Mouse (Mus musculus) adrenal gland, postnatal 0 days (tissue): Measurements from ENCODE around the gene Cul4a. TPM values are rescaled to one million over a fixed set of nuclear protein-coding genes. Genes with fewer than 3 reads are reported as not detected.
A peak's percentile ranks its signal among the peaks of the same experiment; 100 is the strongest.

ENCODE experiments used
- microRNA-seq: library from miRNA; unstranded; fragments of <30 nt; microRNA quantifications from one replicate; pipeline ENCODE4, GENCODE M21; 2016; ENCODE audit warnings: borderline replicate concordance; ENCODE audit not compliant: insufficient number of aligned reads
- polyA plus RNA-seq: library from polyadenylated mRNA; unstranded; fragments of >200 nt; fragmentation: Nextera tagmentation; extraction: Ambion mirVana; gene quantifications from 2 replicates; pipeline ENCODE4 v1.2.1, GENCODE M21; 2015

Cul4a gene
- polyA plus RNA-seq, result 65.3 and 129 TPM in 2 replicates

GRCm38 (mm10) chr8:13105087-13105881, at the start of gene Cul4a, which contains the start of gene Pcid2:
Gene Cul4a, plus strand, starts transcription at chr8:13105621.
Gene Pcid2, minus strand, starts transcription at chr8:13105459.

DNA sequence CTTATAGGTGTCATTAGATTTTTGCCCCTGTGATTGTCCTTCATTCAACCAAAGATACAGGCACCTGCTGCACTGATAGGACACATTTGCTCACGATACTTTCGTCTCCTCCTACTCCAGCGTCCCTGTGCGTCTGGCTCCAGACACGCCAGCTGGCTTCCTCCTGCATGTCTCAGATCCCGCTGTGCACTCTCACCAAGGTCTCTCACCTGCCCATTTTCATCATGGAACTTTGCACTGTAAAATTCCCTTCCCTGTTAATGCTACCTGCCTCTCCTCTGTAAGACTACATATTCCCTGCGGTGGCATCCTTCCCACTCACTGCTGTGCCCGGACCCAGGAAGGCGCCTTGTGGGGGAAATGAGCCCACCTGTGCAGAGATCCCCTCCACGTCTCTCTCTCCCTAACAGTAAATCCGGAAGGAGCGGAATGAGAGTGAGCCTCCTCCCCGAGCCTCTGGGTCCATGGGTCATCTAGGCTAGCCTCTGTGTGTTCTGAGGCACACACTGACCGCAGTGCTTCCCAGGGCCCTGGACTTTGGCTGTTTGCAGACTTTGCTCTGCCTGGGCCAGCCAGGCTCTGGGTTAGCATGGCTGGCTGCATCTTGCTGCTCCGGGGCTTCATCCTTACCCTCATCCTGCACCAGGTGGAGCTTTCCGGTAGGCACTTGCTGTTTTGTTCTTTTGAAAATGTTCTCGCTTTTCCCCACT, 44.8 kb upstream of the Cul4a start, which contains the start of gene Proz:
Gene Proz (plus strand): TSS at position 474 of the 710 bp plus-strand sequence.

GRCm38 (mm10) chr8:13158718-13159376, 53.4 kb downstream of the Cul4a start, which contains the start of gene Lamp1:
Gene Lamp1, plus strand, starts transcription at chr8:13159161.

Small RNAs within 50 kb of the gene (microRNA-seq; reads per million reads assigned to microRNA genes)
- gene Mir1968, result 17.9 reads per million, percentile 24 among the genes with 10 or more reads in this experiment
- not detected for gene Mir7065

Other genes starting within 250 kb of the Cul4a start
- 11.4 and 16.1 TPM in 2 replicates for gene Mcf2l, start 231.8 kb upstream of the Cul4a start, polyA plus RNA-seq
- gene F7, start 79.6 kb upstream of the Cul4a start, polyA plus RNA-seq, result 0.80 and 1.2 TPM in 2 replicates
- gene F10, start 68.3 kb upstream of the Cul4a start, polyA plus RNA-seq, result 10.9 and 17.2 TPM in 2 replicates
- gene Proz, start 44.7 kb upstream of the Cul4a start, polyA plus RNA-seq, result 1.6 and 3.1 TPM in 2 replicates
- 15.3 and 20.3 TPM in 2 replicates for gene Pcid2, start 162 bp upstream of the Cul4a start, polyA plus RNA-seq
- gene Lamp1, start 53.5 kb downstream of the Cul4a start, polyA plus RNA-seq, result 295 and 388 TPM in 2 replicates
- gene Grtp1, start 95.0 kb downstream of the Cul4a start, polyA plus RNA-seq, result 20.5 and 26.6 TPM in 2 replicates
- 0.24 and 1.8 TPM in 2 replicates for gene Adprhl1, start 148.5 kb downstream of the Cul4a start, polyA plus RNA-seq
- gene Dcun1d2, start 182.5 kb downstream of the Cul4a start, polyA plus RNA-seq, result 11.9 and 17.3 TPM in 2 replicates
- 23.1 and 23.3 TPM in 2 replicates for gene Tmco3, start 182.6 kb downstream of the Cul4a start, polyA plus RNA-seq
- 55.0 and 71.1 TPM in 2 replicates for gene Tfdp1, start 233.1 kb downstream of the Cul4a start, polyA plus RNA-seq